Mouse (Mus musculus): Measurements from ENCODE around the gene Dock2.

The Dock2 gene

GRCm38 (mm10) chr11:34528006-34528405 lies 255.7 kb downstream of the Dock2 start:
- DNase-seq (ENCODE audit: low spot score in 2 of 2) = no peak

GRCm38 (mm10) chr11:34527238-34527637 lies 256.5 kb downstream of the Dock2 start:
- no peak for DNase-seq (ENCODE audit: low spot score in 2 of 2)

- no peak for DNase-seq (ENCODE audit: low spot score in 2 of 2)
Observed at GRCm38 (mm10) chr11:34525096-34525891, 258.4 kb downstream of the Dock2 start.

GRCm38 (mm10) chr11:34524586-34524985 lies 259.1 kb downstream of the Dock2 start:
- DNase-seq (ENCODE audit: low spot score in 2 of 2) = no peak

DNA sequence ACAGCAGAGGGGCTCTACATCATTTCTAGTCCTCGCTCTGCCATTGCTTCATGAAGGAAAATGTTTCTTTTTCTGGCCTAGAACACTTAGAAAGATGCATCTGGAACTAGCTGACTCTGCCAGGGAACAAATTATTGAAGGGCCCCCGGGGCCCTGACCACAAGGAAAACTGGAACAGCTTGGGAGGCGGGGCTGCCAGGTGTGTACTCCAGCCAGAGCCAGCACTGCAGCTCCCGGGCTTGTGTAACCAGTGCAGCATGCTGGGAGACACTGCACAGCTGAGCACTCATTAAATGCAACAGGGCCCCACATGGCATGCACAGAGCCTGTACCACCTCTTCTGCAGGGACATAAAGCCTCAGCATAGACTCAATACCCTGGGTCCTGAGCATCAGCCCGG lies 265.1 kb downstream of the Dock2 start:
- no peak for DNase-seq (ENCODE audit: low spot score in 2 of 2)

GRCm38 (mm10) chr11:34516971-34517370 lies 266.7 kb downstream of the Dock2 start:
- DNase-seq (ENCODE audit: low spot score in 2 of 2) = no peak

DNA sequence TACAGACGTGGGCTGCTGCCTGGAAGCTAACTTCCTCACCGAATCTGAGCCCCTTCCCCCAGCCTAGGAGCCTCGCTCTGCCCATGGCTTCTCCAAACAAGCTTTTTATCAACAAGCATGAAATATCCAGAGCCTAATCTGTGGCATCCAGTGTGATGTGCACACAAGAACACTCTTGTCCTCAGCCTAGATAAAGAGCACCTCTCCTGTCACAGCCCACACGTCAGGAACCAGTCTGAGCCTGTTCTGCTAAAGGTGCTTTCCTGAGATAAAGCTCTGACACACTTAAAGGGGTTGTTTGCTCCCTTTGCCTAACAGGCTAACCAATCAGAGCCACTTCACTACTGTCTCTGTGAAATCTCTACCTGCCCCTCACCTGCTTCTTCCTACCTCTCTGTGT lies 268.4 kb downstream of the Dock2 start:
- no peak for DNase-seq (ENCODE audit: low spot score in 2 of 2)

- DNase-seq (ENCODE audit: low spot score in 2 of 2) = no peak
Observed at GRCm38 (mm10) chr11:34506390-34506789, 277.3 kb downstream of the Dock2 start.

- no peak for DNase-seq (ENCODE audit: low spot score in 2 of 2)
Observed at GRCm38 (mm10) chr11:34499663-34500062, 284.0 kb downstream of the Dock2 start.

DNA sequence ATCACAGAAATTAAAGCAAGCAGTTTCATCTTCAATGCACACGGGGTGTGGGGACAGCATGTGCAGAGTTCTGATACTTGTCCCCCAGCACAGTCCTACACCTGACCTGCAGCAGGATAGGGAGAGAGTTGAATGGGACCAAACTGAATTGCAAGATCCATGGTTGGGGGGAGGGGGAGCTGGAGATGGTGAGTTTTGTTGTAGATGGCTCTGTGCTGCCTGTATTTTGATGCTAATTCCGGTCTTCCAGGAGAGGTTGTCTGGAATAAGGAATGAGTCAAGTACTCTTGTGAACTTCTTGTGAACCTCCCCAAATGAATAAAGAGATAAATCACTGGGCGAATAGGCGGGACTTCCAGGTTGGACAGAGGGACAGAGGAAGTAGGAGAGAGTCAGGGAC lies 289.0 kb downstream of the Dock2 start:
- no peak for DNase-seq (ENCODE audit: low spot score in 2 of 2)

DNA sequence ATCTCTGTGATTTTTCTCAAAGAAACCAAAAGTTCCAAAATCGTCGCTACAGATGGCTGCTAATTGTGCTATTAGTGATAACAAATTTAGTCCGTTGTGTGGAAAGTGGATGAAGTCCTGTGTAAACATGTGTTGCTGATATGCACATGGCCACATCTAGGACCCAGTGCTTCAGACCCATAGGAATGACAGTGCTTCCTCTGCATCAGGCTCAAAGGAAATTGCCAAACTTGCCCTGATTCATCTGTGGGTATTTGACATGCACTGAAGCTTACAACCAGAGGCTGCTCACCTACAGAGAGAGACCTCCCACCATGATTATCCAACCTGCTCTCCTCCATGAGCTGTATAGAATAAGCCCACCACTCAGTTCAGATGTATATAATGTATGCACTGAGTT lies 290.7 kb downstream of the Dock2 start:
- no peak for DNase-seq (ENCODE audit: low spot score in 2 of 2)

DNA sequence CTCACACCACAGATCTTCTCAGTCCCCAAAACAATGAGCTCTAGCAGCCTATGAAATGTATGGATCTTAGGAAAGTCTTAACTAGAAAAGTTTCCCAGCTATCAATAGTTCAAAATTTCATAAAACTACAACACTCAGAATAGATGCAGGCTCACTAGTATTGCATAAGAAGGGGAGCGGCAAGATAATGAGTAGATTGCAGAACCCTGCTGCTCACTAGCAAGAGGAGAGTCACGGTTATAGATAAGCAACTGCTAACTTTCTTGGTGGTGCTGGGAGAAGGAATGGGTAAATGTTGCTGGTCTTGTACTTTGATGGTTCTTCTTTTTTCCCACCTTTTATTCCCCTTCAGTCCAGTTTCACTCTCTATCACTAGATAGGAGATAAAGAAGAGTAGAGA lies 291.5 kb downstream of the Dock2 start:
- DNase-seq (ENCODE audit: low spot score in 2 of 2) = no peak

DNA sequence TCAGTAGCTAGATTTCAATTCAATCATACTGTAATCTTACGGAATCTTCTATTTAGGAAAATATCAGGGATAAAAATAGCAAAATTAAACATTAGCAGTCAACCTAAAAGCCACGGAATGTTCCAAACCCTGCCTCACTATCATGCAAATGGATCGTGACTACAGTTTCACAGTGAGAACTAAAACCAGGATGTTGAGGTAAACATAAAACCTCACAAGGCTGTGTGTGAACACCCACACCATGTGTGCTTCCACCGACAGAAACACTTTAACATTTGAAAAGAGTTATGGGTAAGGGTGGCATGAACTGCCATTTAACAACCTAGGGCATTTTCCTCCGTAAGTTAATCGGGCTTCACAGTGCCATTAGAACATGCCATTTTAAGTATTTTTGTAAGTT lies 294.1 kb downstream of the Dock2 start:
- no peak for DNase-seq (ENCODE audit: low spot score in 2 of 2)

GRCm38 (mm10) chr11:34479301-34479700 lies 304.4 kb downstream of the Dock2 start:
- DNase-seq (ENCODE audit: low spot score in 2 of 2) = no peak

DNA sequence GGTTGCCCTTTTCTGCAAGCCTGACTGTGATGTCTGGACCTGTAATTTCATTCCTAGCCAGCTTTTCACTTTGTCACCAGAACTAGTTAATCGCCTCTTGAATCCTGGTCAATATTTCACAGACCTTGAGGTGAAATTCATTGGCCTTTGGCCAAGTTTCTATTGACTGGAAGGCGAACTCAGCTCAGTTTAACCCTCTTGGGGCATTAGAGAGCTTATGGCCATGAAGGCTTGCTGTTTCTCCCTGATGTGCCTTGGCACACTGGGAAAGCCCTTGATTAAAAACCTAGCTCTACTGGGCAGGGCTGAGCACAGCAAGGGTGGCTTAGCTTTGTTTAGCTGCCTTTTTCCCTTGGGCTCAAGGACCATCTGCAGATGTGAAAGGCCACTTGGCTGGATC lies 313.9 kb downstream of the Dock2 start:
- DNase-seq (ENCODE audit: low spot score in 2 of 2) = no peak

- DNase-seq (ENCODE audit: low spot score in 2 of 2) = no peak
Observed at GRCm38 (mm10) chr11:34468571-34468970, 315.1 kb downstream of the Dock2 start.

DNA sequence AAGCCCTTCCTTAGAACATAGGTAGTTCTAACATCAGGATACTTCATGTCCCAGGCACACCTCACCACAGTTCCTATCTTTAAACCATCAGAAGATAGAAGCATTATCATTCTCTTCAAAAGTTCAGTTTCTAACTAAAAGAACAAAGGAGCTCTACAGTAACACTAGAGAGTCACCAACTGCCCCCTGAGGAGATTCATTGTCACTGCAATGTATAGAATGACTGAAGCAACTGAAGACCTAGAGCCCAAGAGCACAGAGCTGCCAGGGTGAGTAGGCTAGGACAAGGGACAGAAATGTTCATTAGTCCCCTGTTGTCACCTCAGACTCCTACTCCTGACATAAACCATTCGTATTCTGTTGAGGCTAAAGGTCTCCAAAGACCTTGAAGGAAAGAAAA lies 316.6 kb downstream of the Dock2 start:
- no peak for DNase-seq (ENCODE audit: low spot score in 2 of 2)

DNA sequence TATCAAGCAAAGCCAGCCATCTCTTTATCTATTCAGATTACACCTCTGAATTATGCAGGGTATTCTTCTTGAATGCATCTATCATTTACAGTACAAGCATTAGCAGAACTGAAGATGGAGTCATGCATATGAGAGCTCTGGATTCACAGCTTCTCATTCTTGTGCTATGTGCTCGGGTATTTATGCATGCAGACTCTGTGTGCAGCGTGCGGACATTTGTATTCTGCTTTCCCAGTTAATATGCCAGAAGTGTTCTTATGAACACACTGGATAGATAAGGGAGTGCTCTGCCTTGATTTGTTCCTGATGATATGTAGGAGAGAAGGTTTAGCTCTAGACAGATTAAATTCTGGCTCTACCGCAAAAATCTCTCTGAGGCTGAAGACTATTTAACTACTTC lies 333.7 kb downstream of the Dock2 start:
- DNase-seq (ENCODE audit: low spot score in 2 of 2) = no peak

DNA sequence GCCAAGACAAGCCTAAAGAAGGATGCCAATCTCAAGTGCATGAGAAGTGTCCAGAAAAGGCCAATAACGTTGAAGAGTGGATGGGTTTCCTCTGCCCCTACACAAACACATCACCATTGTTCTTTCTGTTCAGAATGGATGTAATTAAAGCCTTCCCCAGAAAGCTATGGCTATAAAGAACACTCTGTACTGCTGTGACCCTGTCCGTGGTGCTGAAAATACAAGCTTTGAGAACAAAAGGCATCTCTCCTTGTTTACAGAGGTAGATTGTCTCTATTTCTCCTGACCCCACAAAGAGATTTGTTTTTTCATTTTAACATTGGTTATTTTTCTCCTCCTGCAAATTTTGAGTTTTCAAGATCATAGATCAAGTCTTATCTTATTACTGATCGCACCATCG lies 335.8 kb downstream of the Dock2 start:
- DNase-seq (ENCODE audit: low spot score in 2 of 2) = no peak

GRCm38 (mm10) chr11:34438429-34438828 lies 345.3 kb downstream of the Dock2 start:
- DNase-seq (ENCODE audit: low spot score in 2 of 2) = no peak

DNA sequence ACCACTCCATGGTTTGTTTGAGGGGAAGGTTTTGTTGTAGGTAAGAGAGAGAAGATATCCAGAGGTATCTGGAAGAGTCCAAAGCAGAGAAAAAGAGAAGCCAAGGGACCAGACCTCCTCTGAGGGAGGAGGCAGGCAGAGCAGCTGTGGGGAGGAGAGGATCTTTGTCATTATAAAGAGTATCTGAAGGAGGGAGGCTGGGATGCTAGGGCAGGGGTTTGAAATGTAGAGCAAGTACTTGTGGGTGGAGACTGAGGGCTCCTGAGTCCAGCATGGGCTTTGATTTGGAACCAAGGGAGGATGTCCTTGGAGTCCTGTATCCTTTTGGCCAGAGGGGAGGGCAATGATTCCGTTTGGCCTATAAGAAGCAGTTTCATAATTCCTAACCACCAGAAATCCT lies 346.2 kb downstream of the Dock2 start:
- DNase-seq (ENCODE audit: low spot score in 2 of 2) = no peak

DNA sequence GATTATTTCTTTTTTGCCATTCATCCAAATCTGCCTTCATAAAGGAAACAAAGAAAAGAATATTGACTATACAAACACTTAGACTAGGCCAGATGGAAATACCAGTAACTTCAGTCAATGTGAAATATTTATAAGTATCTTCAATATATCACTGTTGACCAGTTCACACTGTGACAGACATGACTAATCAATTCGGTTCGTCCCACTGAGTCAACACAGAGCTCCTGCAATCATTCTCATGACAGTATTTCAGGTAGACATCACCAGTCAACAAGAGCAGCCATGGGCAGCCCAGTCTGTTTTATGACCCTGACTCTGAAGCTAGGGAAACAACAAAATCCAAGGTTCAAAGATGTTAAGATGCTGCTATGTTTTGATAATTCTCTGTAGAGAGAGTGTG lies 351.7 kb downstream of the Dock2 start:
- DNase-seq (ENCODE audit: low spot score in 2 of 2) = no peak

GRCm38 (mm10) chr11:34431371-34431770 lies 352.3 kb downstream of the Dock2 start:
- DNase-seq (ENCODE audit: low spot score in 2 of 2) = no peak

GRCm38 (mm10) chr11:34430940-34431339 lies 352.8 kb downstream of the Dock2 start:
- DNase-seq (ENCODE audit: low spot score in 2 of 2) = no peak

All from spleen, postnatal 4 days (tissue).